Mouse (Mus musculus) heart, embryonic 13.5 days (tissue): ENCODE data around the gene Rab12. TPM values are rescaled to one million over a fixed set of nuclear protein-coding genes. Genes with fewer than 3 reads are reported as not detected.

Experiments
- ATAC-seq: fragments of 200-750 bp; cut with Nextera tagmentation; 2 replicates; pipeline ENCODE4 v1.8.0; 2017; ENCODE audit warnings: moderate TSS enrichment; ENCODE audit not compliant: insufficient number of reproducible peaks, low FRiP score, low TSS enrichment; ENCODE audit errors: extremely low read depth
- H3K27ac ChIP-seq: fragments of 300-500 bp; sonication (generic); replicated peaks from 2 replicates; pipeline ENCODE4 v1.5.1; 2015; ENCODE audit warnings: moderate library complexity, mild to moderate bottlenecking, inconsistent platforms
- H3K27me3 ChIP-seq: fragments of 300-500 bp; sonication (generic); replicated peaks from 2 replicates; pipeline ENCODE4 v1.6.1; 2015; ENCODE audit warnings: mild to moderate bottlenecking, inconsistent platforms
- H3K36me3 ChIP-seq: fragments of 300-500 bp; sonication (generic); 2 replicates; pipeline ENCODE4 v1.6.1; 2015; ENCODE audit warnings: mild to moderate bottlenecking, inconsistent platforms
- H3K4me1 ChIP-seq: fragments of 300-500 bp; sonication (generic); 2 replicates; pipeline ENCODE4 v1.6.1; 2015; ENCODE audit warnings: inconsistent platforms
- H3K4me2 ChIP-seq: fragments of 300-500 bp; sonication (generic); 2 replicates; pipeline ENCODE4 v1.6.1; 2015; ENCODE audit warnings: inconsistent platforms, mild to moderate bottlenecking, moderate library complexity
- H3K4me3 ChIP-seq: fragments of 300-500 bp; sonication (generic); 2 replicates; pipeline ENCODE4 v1.5.1; 2015; ENCODE audit warnings: moderate library complexity, mild to moderate bottlenecking, inconsistent platforms
- H3K9ac ChIP-seq: fragments of 300-500 bp; sonication (generic); 2 replicates; pipeline ENCODE4 v1.6.1; 2015; ENCODE audit warnings: inconsistent platforms, mild to moderate bottlenecking, moderate library complexity
- H3K9me3 ChIP-seq: fragments of 300-500 bp; sonication (generic); 2 replicates; pipeline ENCODE4 v1.6.1; 2016; ENCODE audit warnings: inconsistent platforms
- WGBS: fragments of 180-500 bp; shearing (Covaris S2); methylation state at CpG from one replicate; pipeline ENCODE4 v1.1.7; 2015; ENCODE audit warnings: mixed read lengths; 5-methylcytosine and 5-hydroxymethylcytosine counted together
- polyA plus RNA-seq: library from polyadenylated mRNA; unstranded; fragments of >200 nt; fragmentation: Nextera tagmentation; extraction: Ambion mirVana; gene quantifications from 2 replicates; pipeline ENCODE4 v1.2.1, GENCODE M21; 2015

Rab12 gene
- polyA plus RNA-seq, 1 experiment from 2014 or later = 45.1 TPM

- Histone ChIP-seq H3K4me1 (peaks cover 9% of the 10 kb centered on the region), H3K4me2 (no peak overlapping the region), H3K4me3 (no peak overlapping the region), H3K27ac (no peak overlapping the region), H3K9me3 (no peaks in the 10 kb centered on the region), H3K36me3 (peaks cover 88% of the 10 kb centered on the region), H3K9ac (no peak overlapping the region), H3K27me3 (no peaks in the 10 kb centered on the region)
- 90% methylated on average over 14 of the region's 14 CpGs for WGBS
- ATAC-seq = no peak
These were observed 20.9 kb downstream of the Rab12 start for GRCm38 (mm10) chr17:66498598-66498997.

- H3K4me3 ChIP-seq = no peak overlapping the region
- H3K4me1 ChIP-seq = no peaks in the 10 kb centered on the region
- 90% methylated on average over 9 of the region's 9 CpGs for WGBS
- H3K27ac ChIP-seq = no peak overlapping the region
- peaks cover 82% of the 10 kb centered on the region for H3K36me3 ChIP-seq
- H3K9ac ChIP-seq = no peak overlapping the region
- no peaks in the 10 kb centered on the region for H3K27me3 ChIP-seq
- no peak overlapping the region for H3K4me2 ChIP-seq
- H3K9me3 ChIP-seq = no peaks in the 10 kb centered on the region
- no peak for ATAC-seq
These were observed 22.9 kb downstream of the Rab12 start for GRCm38 (mm10) chr17:66496589-66496988.

- Histone ChIP-seq H3K9ac (no peak overlapping the region), H3K4me2 (no peak overlapping the region), H3K36me3 (peaks cover 18% of the 10 kb centered on the region), H3K4me1 (peaks cover 11% of the 10 kb centered on the region; the same call in 1 of the 2 replicates), H3K27me3 (0 out of 2 replicates have a peak, but pooled peaks cover 6% of the 10 kb centered on the region), H3K27ac (no peak overlapping the region), H3K9me3 (no peaks in the 10 kb centered on the region), H3K4me3 (no peak overlapping the region)
- no peak; the same call in 1 of the 2 replicates for ATAC-seq
- 35% methylated on average over 10 of the region's 10 CpGs for WGBS
These were observed 29.4 kb downstream of the Rab12 start for GRCm38 (mm10) chr17:66490022-66490601.

DNA sequence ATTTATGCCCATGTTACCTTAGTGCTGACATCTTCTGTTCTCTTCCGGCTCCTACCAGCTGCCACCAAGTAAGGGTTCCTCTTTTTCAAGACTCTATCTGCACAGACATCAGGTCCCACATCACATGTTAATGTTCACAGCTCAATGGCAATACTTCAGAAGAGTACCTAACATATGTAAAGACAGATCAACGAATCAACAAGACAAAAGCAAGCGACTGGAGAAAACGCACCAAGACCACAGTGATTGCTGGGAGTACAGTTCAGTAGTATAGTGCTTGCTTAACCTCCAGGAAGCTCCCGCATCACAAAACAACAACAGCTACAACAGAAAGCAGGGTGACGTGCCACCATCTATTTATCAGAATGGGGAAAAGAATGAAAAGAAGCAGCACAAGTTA, 33.0 kb downstream of the Rab12 start:
- Histone ChIP-seq H3K9me3 (no peaks in the 10 kb centered on the region), H3K27me3 (0 out of 2 replicates have a peak, but pooled peaks cover 13% of the 10 kb centered on the region), H3K4me3 (no peak overlapping the region), H3K27ac (no peak overlapping the region), H3K4me2 (no peak overlapping the region), H3K9ac (no peak overlapping the region), H3K36me3 (no peaks in the 10 kb centered on the region), H3K4me1 (peaks cover 11% of the 10 kb centered on the region; the same call in 1 of the 2 replicates)
- 84% methylated on average over 6 of the region's 6 CpGs for WGBS
- ATAC-seq = no peak

- no peaks in the 10 kb centered on the region for H3K9me3 ChIP-seq
- H3K27ac ChIP-seq = no peak overlapping the region
- H3K36me3 ChIP-seq = no peaks in the 10 kb centered on the region
- peaks cover 12% of the 10 kb centered on the region; the same call in 1 of the 2 replicates for H3K4me1 ChIP-seq
- no peak overlapping the region for H3K9ac ChIP-seq
- peaks cover 19% of the 10 kb centered on the region for H3K27me3 ChIP-seq
- peak overlapping the region; percentile 40; the same call in 1 of the 2 replicates for H3K4me2 ChIP-seq
- no peak overlapping the region for H3K4me3 ChIP-seq
- no peak for ATAC-seq
- WGBS = 5% methylated on average over 11 of the region's 11 CpGs
These were observed 33.8 kb downstream of the Rab12 start for GRCm38 (mm10) chr17:66485742-66486141.

- Histone ChIP-seq H3K27ac (no peak overlapping the region), H3K36me3 (no peaks in the 10 kb centered on the region), H3K27me3 (peaks cover 25% of the 10 kb centered on the region), H3K9ac (no peak overlapping the region), H3K4me2 (no peak overlapping the region), H3K4me3 (no peak overlapping the region), H3K9me3 (no peaks in the 10 kb centered on the region), H3K4me1 (peaks cover 19% of the 10 kb centered on the region)
- WGBS = 35% methylated on average over 2 of the region's 2 CpGs
- no peak for ATAC-seq
These were observed 34.6 kb downstream of the Rab12 start for GRCm38 (mm10) chr17:66484965-66485364.

DNA sequence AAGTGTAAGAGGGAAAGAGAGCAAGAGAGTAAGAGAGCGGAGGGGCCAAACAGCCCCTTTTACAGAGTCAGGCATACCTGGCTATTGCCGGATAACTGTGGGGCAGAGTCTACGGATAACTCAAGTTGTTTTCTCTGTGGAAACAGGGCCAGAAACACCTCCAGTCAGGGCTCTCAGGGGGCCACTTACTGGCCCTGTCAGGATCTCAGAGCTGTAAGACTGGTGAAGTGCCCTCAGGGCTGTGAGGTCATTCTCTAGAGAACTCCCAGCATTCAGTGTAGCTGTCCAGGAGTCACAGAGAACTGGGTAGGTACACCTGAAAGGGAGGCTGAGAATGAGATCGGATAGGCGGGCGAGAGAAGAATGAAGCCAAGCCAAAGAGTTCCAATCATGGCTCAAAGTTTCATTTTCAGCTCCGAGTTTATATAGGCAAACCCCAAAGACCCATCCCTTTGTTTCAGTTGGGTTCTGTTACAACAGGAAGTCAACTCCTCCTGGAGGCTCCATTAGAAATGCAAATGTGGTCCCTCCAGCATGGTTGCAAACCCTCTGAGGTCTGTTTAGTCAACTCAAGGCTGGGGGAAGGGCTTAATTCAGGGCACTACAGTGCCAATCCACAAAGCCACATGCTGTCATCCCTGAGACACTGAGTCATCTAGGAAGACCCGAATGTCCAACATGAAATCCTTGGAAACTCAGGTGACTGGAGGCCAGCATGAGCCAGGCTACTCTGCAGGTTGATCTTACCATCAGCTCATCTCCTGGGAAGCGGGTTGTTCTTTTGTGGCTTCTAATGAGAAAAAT, 35.7 kb downstream of the Rab12 start:
- Histone ChIP-seq H3K4me3 (no peak overlapping the region), H3K4me2 (no peak overlapping the region), H3K36me3 (no peaks in the 10 kb centered on the region), H3K9me3 (no peaks in the 10 kb centered on the region), H3K27ac (no peak overlapping the region), H3K4me1 (peaks cover 30% of the 10 kb centered on the region), H3K9ac (no peak overlapping the region), H3K27me3 (peaks cover 25% of the 10 kb centered on the region)
- 71% methylated on average over 9 of the region's 9 CpGs for WGBS
- no peak for ATAC-seq

GRCm38 (mm10) chr17:66481295-66481694, 38.2 kb downstream of the Rab12 start:
- Histone ChIP-seq H3K4me1 (peaks cover 27% of the 10 kb centered on the region), H3K4me3 (no peak overlapping the region), H3K27ac (no peak overlapping the region), H3K36me3 (no peaks in the 10 kb centered on the region), H3K9ac (no peak overlapping the region), H3K27me3 (peaks cover 25% of the 10 kb centered on the region), H3K4me2 (no peak overlapping the region), H3K9me3 (no peaks in the 10 kb centered on the region)
- ATAC-seq = no peak
- WGBS = 76% methylated on average over 5 of the region's 5 CpGs

DNA sequence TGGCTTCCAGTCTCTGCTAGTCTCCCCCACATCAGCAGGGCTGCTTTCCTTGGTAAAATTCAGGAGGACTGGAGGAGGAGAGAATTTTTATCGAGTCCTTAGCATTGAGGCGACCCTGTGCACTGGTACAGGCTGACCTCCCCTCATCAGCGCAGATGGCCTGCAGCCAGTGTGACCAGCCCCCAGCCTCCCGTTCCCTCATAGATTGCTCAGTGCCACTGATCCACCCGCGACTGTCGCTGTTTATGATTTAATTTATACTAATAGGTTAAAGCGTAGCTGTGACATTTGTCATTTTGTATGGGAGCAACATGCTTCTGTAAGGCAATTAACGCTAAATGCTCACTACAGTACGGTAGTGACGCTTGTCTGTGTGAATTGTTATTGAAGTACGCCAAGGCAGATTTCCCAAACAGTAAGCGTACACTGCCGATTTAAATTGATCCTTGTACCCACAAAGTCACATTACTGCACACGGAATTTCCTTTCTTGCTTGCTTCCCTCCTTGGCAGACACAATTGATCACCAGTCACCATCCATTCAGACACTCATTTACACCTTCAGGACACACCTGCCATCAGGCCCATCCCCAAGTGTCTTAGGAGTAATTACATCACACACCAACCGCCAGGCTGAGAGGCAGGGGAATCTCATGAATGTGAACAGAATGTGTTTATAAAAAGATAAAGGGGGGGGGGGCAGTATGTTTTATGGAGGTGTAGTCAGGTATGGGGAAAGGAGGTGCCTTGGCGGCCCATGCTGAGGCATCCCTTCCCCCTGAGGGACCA, 38.8 kb downstream of the Rab12 start:
- H3K27me3 ChIP-seq = peaks cover 22% of the 10 kb centered on the region
- peaks cover 25% of the 10 kb centered on the region for H3K4me1 ChIP-seq
- no peaks in the 10 kb centered on the region for H3K9me3 ChIP-seq
- 34% methylated on average over 17 of the region's 17 CpGs for WGBS
- H3K27ac ChIP-seq = no peak overlapping the region
- no peak for ATAC-seq
- peak overlapping the region; percentile 56 for H3K9ac ChIP-seq
- H3K4me2 ChIP-seq = peak overlapping the region; percentile 73
- no peaks in the 10 kb centered on the region for H3K36me3 ChIP-seq
- H3K4me3 ChIP-seq = peak overlapping the region; percentile 42

GRCm38 (mm10) chr17:66479813-66480490, 39.6 kb downstream of the Rab12 start:
- Histone ChIP-seq H3K9ac (peak overlapping the region; percentile 69), H3K9me3 (0 out of 2 replicates have a peak, but pooled peaks cover under 1% of the 10 kb centered on the region), H3K4me3 (peak overlapping the region; percentile 42), H3K27me3 (peaks cover 17% of the 10 kb centered on the region), H3K27ac (no peak overlapping the region; the same call in 1 of the 2 replicates), H3K4me2 (peak overlapping the region; percentile 73), H3K4me1 (peaks cover 25% of the 10 kb centered on the region), H3K36me3 (no peaks in the 10 kb centered on the region)
- no peak for ATAC-seq
- WGBS = 8% methylated on average over 21 of the region's 21 CpGs
